29 mouse cellular contexts compared by ENCODE assay signal in genomic region chr9:29075243-29075642, GRCm38 (mm10).
DNase-seq lines count a peak whose midpoint lies in the region; ATAC-seq and TF ChIP-seq lines count a peak whose summit lies in the region.
"Had no signal": no experiment of that assay in that cellular context is flagged by ENCODE, and none has a peak within 500 bp of the region (broad histone marks: within the 10 kb centered on the region; RNA-seq: fewer than 3 reads in every experiment).

No protein-coding gene starts in this region.

- no peaks in the 10 kb centered on the region for H3K4me1 ChIP-seq in embryonic facial prominence, embryonic 12.5 days
- no peaks in the 10 kb centered on the region for H3K4me1 ChIP-seq in embryonic facial prominence, embryonic 10.5 days
- peaks cover 13% of the 10 kb centered on the region for H3K4me1 ChIP-seq in hindbrain, postnatal 0 days (ENCODE audit: insufficient read depth, low read length)
- H3K4me1 ChIP-seq in hindbrain, embryonic 12.5 days = peaks cover 4% of the 10 kb centered on the region; the same call in 1 of the 2 replicates
- H3K4me1 ChIP-seq in neural tube, embryonic 13.5 days (replicated peaks) = peaks cover 29% of the 10 kb centered on the region
- H3K4me1 ChIP-seq: embryonic facial prominence, embryonic 13.5 days; limb, embryonic 13.5 days; midbrain, embryonic 12.5 days had no signal

- no peak overlapping the region for H3K9ac ChIP-seq in embryonic facial prominence, embryonic 12.5 days
- H3K9ac ChIP-seq in hindbrain, postnatal 0 days (replicated peaks; ENCODE audit: low read length) = no peak overlapping the region
- H3K9ac ChIP-seq in hindbrain, embryonic 12.5 days = no peak overlapping the region
- no peak overlapping the region for H3K9ac ChIP-seq in neural tube, embryonic 13.5 days
- H3K9ac ChIP-seq: embryonic facial prominence, embryonic 13.5 days; forebrain, postnatal 0 days; heart, embryonic 13.5 days; hindbrain, embryonic 14.5 days; kidney, embryonic 15.5 days; limb, embryonic 13.5 days; midbrain, embryonic 12.5 days had no signal

- H3K36me3 ChIP-seq in embryonic facial prominence, embryonic 12.5 days = no peaks in the 10 kb centered on the region
- H3K36me3 ChIP-seq in embryonic facial prominence, embryonic 10.5 days (replicated peaks) = no peaks in the 10 kb centered on the region
- no peaks in the 10 kb centered on the region for H3K36me3 ChIP-seq in hindbrain, postnatal 0 days (ENCODE audit: insufficient read depth, low read length)
- H3K36me3 ChIP-seq in hindbrain, embryonic 12.5 days = no peaks in the 10 kb centered on the region
- H3K36me3 ChIP-seq in neural tube, embryonic 13.5 days = no peaks in the 10 kb centered on the region
- H3K36me3 ChIP-seq: embryonic facial prominence, embryonic 13.5 days; forebrain, embryonic 10.5 days; heart, embryonic 13.5 days; kidney, embryonic 15.5 days; limb, embryonic 13.5 days; midbrain, embryonic 12.5 days had no signal

- ATAC-seq in embryonic facial prominence, embryonic 12.5 days (ENCODE audit: insufficient number of reproducible peaks, insufficient read depth, low FRiP score, low TSS enrichment) = 0 out of 2 replicates have a peak, but pooled peaks have one; percentile 35
- ATAC-seq in hindbrain, postnatal 0 days = peak; percentile 7; the same call in 1 of the 2 replicates
- no peak for ATAC-seq in hindbrain, embryonic 12.5 days (ENCODE audit: low FRiP score)
- ATAC-seq in neural tube, embryonic 13.5 days (ENCODE audit: low read depth) = peak; percentile 62; the same call in 1 of the 2 replicates
- ATAC-seq: activated CD4-positive, CD25-positive, alpha-beta regulatory T cell, adult 4 months had no signal

- 0 out of 2 replicates have a peak, but pooled peaks have one; percentile 1 for TF ChIP-seq CTCF in hindbrain, postnatal 0 days (IDR thresholded peaks at IDR 0.05; ENCODE audit: low read depth)

- H3K27ac ChIP-seq in embryonic facial prominence, embryonic 12.5 days = no peak overlapping the region
- H3K27ac ChIP-seq in embryonic facial prominence, embryonic 10.5 days (replicated peaks) = no peak overlapping the region
- no peak overlapping the region for H3K27ac ChIP-seq in hindbrain, postnatal 0 days
- no peak overlapping the region for H3K27ac ChIP-seq in hindbrain, embryonic 12.5 days
- H3K27ac ChIP-seq in neural tube, embryonic 13.5 days (replicated peaks) = peak overlapping the region; percentile 1; the same call in 1 of the 2 replicates
- H3K27ac ChIP-seq: embryonic facial prominence, embryonic 13.5 days; forebrain, embryonic 10.5 days; heart, embryonic 13.5 days; hindbrain, embryonic 14.5 days; kidney, embryonic 15.5 days; limb, embryonic 13.5 days; midbrain, embryonic 12.5 days; stomach, postnatal 0 days had no signal

- H3K27me3 ChIP-seq in embryonic facial prominence, embryonic 12.5 days = no peaks in the 10 kb centered on the region
- no peaks in the 10 kb centered on the region for H3K27me3 ChIP-seq in embryonic facial prominence, embryonic 10.5 days (replicated peaks; ENCODE audit: low read depth, poor library complexity, severe bottlenecking)
- H3K27me3 ChIP-seq in hindbrain, postnatal 0 days (ENCODE audit: insufficient read depth, low read length) = no peaks in the 10 kb centered on the region
- no peaks in the 10 kb centered on the region for H3K27me3 ChIP-seq in hindbrain, embryonic 12.5 days
- no peaks in the 10 kb centered on the region for H3K27me3 ChIP-seq in neural tube, embryonic 13.5 days
- H3K27me3 ChIP-seq: embryonic facial prominence, embryonic 13.5 days; heart, embryonic 13.5 days; kidney, embryonic 15.5 days; midbrain, embryonic 12.5 days had no signal

- no peak for DNase-seq in embryonic facial prominence, embryonic 10.5 days (ENCODE audit: low spot score)
- no peak for DNase-seq in hindbrain, postnatal 0 days (ENCODE audit: low spot score)
- no peak for DNase-seq in neural tube, embryonic 10.5 days (ENCODE audit: extremely low spot score, low spot score)
- no peak for DNase-seq in urinary bladder, postnatal 14 days (ENCODE audit: low spot score)
- DNase-seq: adrenal gland, adult 2 months; adrenal gland, postnatal 36 days; B cell, adult 2 months; heart, postnatal 10 days; kidney, adult 18-20 months; kidney, postnatal 25 days; lung, postnatal 36 days; right cerebral cortex, postnatal 4 days; thymus, adult 18-20 months; thymus, postnatal 36 days had no signal

- no peak overlapping the region for H3K4me3 ChIP-seq in embryonic facial prominence, embryonic 12.5 days
- no peak overlapping the region for H3K4me3 ChIP-seq in embryonic facial prominence, embryonic 10.5 days
- no peak overlapping the region for H3K4me3 ChIP-seq in hindbrain, postnatal 0 days (ENCODE audit: low read length)
- no peak overlapping the region for H3K4me3 ChIP-seq in hindbrain, embryonic 12.5 days
- H3K4me3 ChIP-seq in neural tube, embryonic 13.5 days = no peak overlapping the region
- H3K4me3 ChIP-seq: embryonic facial prominence, embryonic 13.5 days; forebrain, embryonic 10.5 days; heart, embryonic 13.5 days; kidney, embryonic 15.5 days; limb, embryonic 13.5 days; midbrain, embryonic 12.5 days; myocyte had no signal

- no peak overlapping the region for H3K4me2 ChIP-seq in embryonic facial prominence, embryonic 12.5 days (replicated peaks)
- H3K4me2 ChIP-seq in hindbrain, postnatal 0 days (ENCODE audit: low read depth, low read length) = no peak overlapping the region
- H3K4me2 ChIP-seq in hindbrain, embryonic 12.5 days (replicated peaks) = no peak overlapping the region
- no peak overlapping the region for H3K4me2 ChIP-seq in neural tube, embryonic 13.5 days
- H3K4me2 ChIP-seq: embryonic facial prominence, embryonic 13.5 days; heart, embryonic 13.5 days; hindbrain, embryonic 14.5 days; kidney, embryonic 15.5 days; limb, embryonic 13.5 days; liver, embryonic 11.5 days; midbrain, embryonic 12.5 days had no signal

- WGBS in embryonic facial prominence, embryonic 12.5 days = 88% methylated on average over 2 of the region's 2 CpGs
- 85% methylated on average over 2 of the region's 2 CpGs for WGBS in embryonic facial prominence, embryonic 10.5 days
- WGBS in hindbrain, postnatal 0 days = 70% methylated on average over 2 of the region's 2 CpGs
- 87% methylated on average over 2 of the region's 2 CpGs for WGBS in hindbrain, embryonic 12.5 days
- 63% methylated on average over 2 of the region's 2 CpGs for WGBS in neural tube, embryonic 13.5 days

- H3K9me3 ChIP-seq in embryonic facial prominence, embryonic 12.5 days = no peaks in the 10 kb centered on the region
- no peaks in the 10 kb centered on the region for H3K9me3 ChIP-seq in embryonic facial prominence, embryonic 10.5 days
- no peaks in the 10 kb centered on the region for H3K9me3 ChIP-seq in hindbrain, postnatal 0 days (ENCODE audit: low read length)
- no peaks in the 10 kb centered on the region for H3K9me3 ChIP-seq in hindbrain, embryonic 12.5 days (replicated peaks)
- H3K9me3 ChIP-seq in neural tube, embryonic 13.5 days = no peaks in the 10 kb centered on the region
- H3K9me3 ChIP-seq: embryonic facial prominence, embryonic 13.5 days; forebrain, embryonic 10.5 days; heart, embryonic 13.5 days; kidney, embryonic 15.5 days; limb, embryonic 13.5 days; midbrain, embryonic 12.5 days had no signal
